Mouse (Mus musculus) ES-E14 (cell line): Measurements from ENCODE around the gene Slc13a4.

Experiments
- CHD2 ChIP-seq: IDR thresholded peaks from 2 replicates; pipeline ENCODE4 v1.6.1; 2014; ENCODE audit warnings: mild to moderate bottlenecking, low read depth, low read length, inconsistent platforms
- HCFC1 ChIP-seq: IDR thresholded peaks from 2 replicates; pipeline ENCODE4 v1.6.1; 2012; ENCODE audit warnings: low read length, inconsistent platforms, borderline replicate concordance; ENCODE audit not compliant: insufficient read depth
- ZC3H11A ChIP-seq: IDR thresholded peaks from 2 replicates; pipeline ENCODE4 v1.6.1; 2012; ENCODE audit warnings: low read depth, mild to moderate bottlenecking, inconsistent platforms, low read length, borderline replicate concordance
- ZNF384 ChIP-seq: IDR thresholded peaks from 2 replicates; pipeline ENCODE4 v1.6.1; 2012; ENCODE audit warnings: low read depth, low read length, inconsistent platforms

- TF ChIP-seq HCFC1 (no peak), CHD2 (no peak), ZC3H11A (no peak), ZNF384 (no peak)
Observed at GRCm38 (mm10) chr6:35260531-35260930, 47.4 kb downstream of the Slc13a4 start.
